Mouse (Mus musculus) CH12.LX (cell line): ENCODE data around the gene Rangrf. TPM values are rescaled to one million over a fixed set of nuclear protein-coding genes. Genes with fewer than 3 reads are reported as not detected.

Experiments
- DNase-seq: peaks from one replicate; pipeline ENCODE4 v3.0.0-alpha.2; 2013; ENCODE audit errors: extremely low read depth
- H3K27ac ChIP-seq: 2 replicates; pipeline ENCODE4 v1.5.1; 2012; ENCODE audit warnings: low read depth, mild to moderate bottlenecking, control low read depth, moderate library complexity; ENCODE audit not compliant: insufficient read depth
- H3K27me3 ChIP-seq: replicated peaks from 2 replicates; pipeline ENCODE3; 2012; ENCODE audit warnings: inconsistent platforms
- H3K36me3 ChIP-seq, 2 experiments: replicated peaks in 1 of 2; 2 replicates each; pipeline versions ENCODE3 to v1.6.1; 2012; ENCODE audit warnings: inconsistent platforms in 1 of 2, low read length in 1 of 2, mild to moderate bottlenecking in 1 of 2, mixed read lengths in 1 of 2, moderate library complexity in 1 of 2; ENCODE audit not compliant: control insufficient read depth in 1 of 2, insufficient read depth in 1 of 2
- H3K4me1 ChIP-seq, 2 experiments: 2 replicates each; pipeline ENCODE4 v1.6.1; 2012; ENCODE audit warnings: inconsistent platforms in 1 of 2, moderate library complexity in 1 of 2; ENCODE audit not compliant: insufficient read depth in 2 of 2, control insufficient read depth in 1 of 2
- H3K4me2 ChIP-seq: 2 replicates; pipeline ENCODE4 v1.6.1; 2012; ENCODE audit warnings: low read depth, mild to moderate bottlenecking, control low read depth; ENCODE audit not compliant: poor library complexity, insufficient read depth, severe bottlenecking
- H3K4me3 ChIP-seq, 3 experiments: fragments of 150-350 bp in 1 of 3; sonication (generic) in 1 of 3; replicated peaks in 1 of 3; 2 replicates each; pipeline versions ENCODE3 to v1.5.1; 2011 to 2012; ENCODE audit warnings: low read depth in 2 of 3, low read length in 2 of 3, mild to moderate bottlenecking in 2 of 3, moderate library complexity in 2 of 3, control low read depth in 1 of 3, improper control_type of control experiment in 1 of 3, inconsistent platforms in 1 of 3, mixed read lengths in 1 of 3; ENCODE audit not compliant: poor library complexity in 1 of 3
- H3K79me2 ChIP-seq: replicated peaks from 2 replicates; pipeline ENCODE4 v1.6.1; 2012; ENCODE audit warnings: mild to moderate bottlenecking, moderate library complexity; ENCODE audit not compliant: control insufficient read depth, poor library complexity, insufficient read depth, severe bottlenecking; ENCODE audit errors: extremely low read depth
- H3K9ac ChIP-seq: 2 replicates; pipeline ENCODE4 v1.6.1; 2012; ENCODE audit warnings: low read depth, mild to moderate bottlenecking, control low read depth, moderate library complexity; ENCODE audit not compliant: insufficient read depth
- H3K9me3 ChIP-seq: replicated peaks from 2 replicates; pipeline ENCODE3; 2012; ENCODE audit warnings: low read length, inconsistent platforms, mixed read lengths
- BHLHE40 ChIP-seq: IDR thresholded peaks from 2 replicates; pipeline ENCODE4 v1.6.1; 2011; ENCODE audit warnings: mild to moderate bottlenecking, low read depth, low read length, improper control_type of control experiment
- CHD1 ChIP-seq: IDR thresholded peaks from 2 replicates; pipeline ENCODE4 v1.6.1; 2012; ENCODE audit warnings: low read depth, low read length, improper control_type of control experiment, inconsistent platforms
- CHD2 ChIP-seq: IDR thresholded peaks from 2 replicates; pipeline ENCODE4 v1.6.1; 2011; ENCODE audit warnings: low read length, improper control_type of control experiment
- CTCF ChIP-seq, 2 experiments: IDR thresholded peaks in 1 of 2; conservative IDR thresholded peaks in 1 of 2; 2 replicates each; pipeline ENCODE4 v1.5.1; 2011 to 2012; ENCODE audit warnings: low read depth in 2 of 2, low read length in 2 of 2, improper control_type of control experiment in 1 of 2, inconsistent platforms in 1 of 2, mild to moderate bottlenecking in 1 of 2, moderate library complexity in 1 of 2
- ELF1 ChIP-seq: IDR thresholded peaks from 2 replicates; pipeline ENCODE4 v1.6.1; 2014; ENCODE audit warnings: low read depth, mild to moderate bottlenecking, inconsistent platforms, low read length, improper control_type of control experiment
- EP300 ChIP-seq: IDR thresholded peaks from 2 replicates; pipeline ENCODE4 v1.6.1; 2011; ENCODE audit warnings: low read length, improper control_type of control experiment
- ETS1 ChIP-seq: conservative IDR thresholded peaks from 2 replicates; pipeline ENCODE4 v1.6.1; 2012; ENCODE audit warnings: low read depth, mild to moderate bottlenecking, inconsistent platforms, low read length, improper control_type of control experiment, moderate library complexity
- HCFC1 ChIP-seq: IDR thresholded peaks from 2 replicates; pipeline ENCODE4 v1.6.1; 2012; ENCODE audit warnings: low read depth, mild to moderate bottlenecking, inconsistent platforms, low read length, improper control_type of control experiment
- IRF4 ChIP-seq: IDR thresholded peaks from 2 replicates; pipeline ENCODE4 v1.6.1; 2014; ENCODE audit warnings: low read depth, mild to moderate bottlenecking, inconsistent platforms, low read length, improper control_type of control experiment
- JUN ChIP-seq: IDR thresholded peaks from 2 replicates; pipeline ENCODE4 v1.6.1; 2011; ENCODE audit warnings: low read depth, mild to moderate bottlenecking, low read length, improper control_type of control experiment, moderate library complexity; ENCODE audit not compliant: insufficient read depth
- KAT2A ChIP-seq: IDR thresholded peaks from 2 replicates; pipeline ENCODE4 v1.6.1; 2012; ENCODE audit warnings: low read length, improper control_type of control experiment, inconsistent platforms; ENCODE audit not compliant: insufficient replicate concordance
- MAFK ChIP-seq: IDR thresholded peaks from 2 replicates; pipeline ENCODE4 v1.6.1; 2011; ENCODE audit warnings: low read length, improper control_type of control experiment; ENCODE audit not compliant: insufficient replicate concordance
- MAX ChIP-seq: IDR thresholded peaks from 2 replicates; pipeline ENCODE4 v1.6.1; 2011; ENCODE audit warnings: low read length, improper control_type of control experiment
- MAZ ChIP-seq: IDR thresholded peaks from 2 replicates; pipeline ENCODE4 v1.6.1; 2012; ENCODE audit warnings: low read depth, mild to moderate bottlenecking, inconsistent platforms, low read length, improper control_type of control experiment, moderate library complexity
- MEF2A ChIP-seq: IDR thresholded peaks from 2 replicates; pipeline ENCODE4 v1.6.1; 2014; ENCODE audit warnings: low read depth, mild to moderate bottlenecking, inconsistent platforms, low read length, improper control_type of control experiment, borderline replicate concordance
- MXI1 ChIP-seq: IDR thresholded peaks from 2 replicates; pipeline ENCODE4 v1.6.1; 2011; ENCODE audit warnings: mild to moderate bottlenecking, low read depth, low read length, improper control_type of control experiment
- MYC ChIP-seq: IDR thresholded peaks from 2 replicates; pipeline ENCODE4 v1.6.1; 2011; ENCODE audit warnings: low read depth, mild to moderate bottlenecking, improper control_type of control experiment, low read length
- NELFE ChIP-seq: IDR thresholded peaks from 2 replicates; pipeline ENCODE4 v1.6.1; 2011; ENCODE audit warnings: low read depth, low read length, improper control_type of control experiment
- NRF1 ChIP-seq: IDR thresholded peaks from 2 replicates; pipeline ENCODE4 v1.6.1; 2014; ENCODE audit warnings: low read depth, mild to moderate bottlenecking, inconsistent platforms, low read length, improper control_type of control experiment, moderate library complexity
- PAX5 ChIP-seq: IDR thresholded peaks from 2 replicates; pipeline ENCODE4 v1.6.1; 2012; ENCODE audit warnings: low read length, inconsistent platforms, mixed read lengths
- POLR2A ChIP-seq: IDR thresholded peaks from 2 replicates; pipeline ENCODE4 v1.6.1; 2011; ENCODE audit warnings: low read depth, mild to moderate bottlenecking, improper control_type of control experiment, low read length
- POLR2AphosphoS2 ChIP-seq: IDR thresholded peaks from 2 replicates; pipeline ENCODE4 v1.6.1; 2011; ENCODE audit warnings: low read depth, low read length, improper control_type of control experiment
- RCOR1 ChIP-seq: conservative IDR thresholded peaks from 2 replicates; pipeline ENCODE4 v1.6.1; 2012; ENCODE audit warnings: low read depth, mild to moderate bottlenecking, inconsistent platforms, low read length, improper control_type of control experiment
- SIN3A ChIP-seq: IDR thresholded peaks from 2 replicates; pipeline ENCODE4 v1.6.1; 2012; ENCODE audit warnings: low read length, improper control_type of control experiment, inconsistent platforms
- TBP ChIP-seq: conservative IDR thresholded peaks from 2 replicates; pipeline ENCODE4 v1.6.1; 2011; ENCODE audit warnings: low read depth, low read length, improper control_type of control experiment
- TCF12 ChIP-seq: IDR thresholded peaks from 2 replicates; pipeline ENCODE4 v1.6.1; 2014; ENCODE audit warnings: low read depth, mild to moderate bottlenecking, inconsistent platforms, low read length, improper control_type of control experiment
- USF1 ChIP-seq: IDR thresholded peaks from 2 replicates; pipeline ENCODE4 v1.6.1; 2014; ENCODE audit warnings: low read depth, mild to moderate bottlenecking, inconsistent platforms, low read length, improper control_type of control experiment
- USF2 ChIP-seq: conservative IDR thresholded peaks from 2 replicates; pipeline ENCODE4 v1.6.1; 2011; ENCODE audit warnings: low read depth, low read length, improper control_type of control experiment
- ZC3H11A ChIP-seq: IDR thresholded peaks from 2 replicates; pipeline ENCODE4 v1.6.1; 2012; ENCODE audit warnings: low read depth, mild to moderate bottlenecking, inconsistent platforms, low read length, improper control_type of control experiment
- ZKSCAN1 ChIP-seq: IDR thresholded peaks from 2 replicates; pipeline ENCODE4 v1.6.1; 2012; ENCODE audit warnings: low read depth, inconsistent platforms, low read length, improper control_type of control experiment, borderline replicate concordance
- ZMIZ1 ChIP-seq: IDR thresholded peaks from 2 replicates; pipeline ENCODE4 v1.6.1; 2012; ENCODE audit warnings: low read depth, mild to moderate bottlenecking, inconsistent platforms, low read length, improper control_type of control experiment
- dilution Hi-C: fragments of 300-500 bp; cut with MboI; formaldehyde crosslinking; loops from 2 replicates; pipeline ENCODE4 v1.14.3; 2020; ENCODE audit warnings: low sequenced_read_pairs; ENCODE audit not compliant: extremely low pct_unique_long_range_greater_than_20kb, extremely low pct_ligation_motif_present
- in situ Hi-C: fragments of 300-500 bp; cut with MboI; formaldehyde crosslinking; loops from 3 replicates; pipeline ENCODE4 v1.14.3; 2019; ENCODE audit warnings: low sequenced_read_pairs, low pct_ligation_motif_present, low pct_unique_long_range_greater_than_20kb, mixed read lengths
- polyA plus RNA-seq: library from polyadenylated mRNA; unstranded; fragments of >175 nt; gene quantifications from 2 replicates; pipeline ENCODE4 v1.2.1, GENCODE M21; 2012; ENCODE audit warnings: low read depth; ENCODE audit not compliant: insufficient read length
- total RNA-seq, 2 experiments: library from RNA; depleted of rRNA; stranded (reverse); fragments of 300-350 nt in 1 of 2; fragments of >200 nt in 1 of 2; gene quantifications; 2 replicates each; pipeline ENCODE4 v1.2.3; 2012 to 2014

The Rangrf gene
- total and polyA plus RNA-seq, 3 experiments, result 106 to 158 (median 111) TPM

DNA sequence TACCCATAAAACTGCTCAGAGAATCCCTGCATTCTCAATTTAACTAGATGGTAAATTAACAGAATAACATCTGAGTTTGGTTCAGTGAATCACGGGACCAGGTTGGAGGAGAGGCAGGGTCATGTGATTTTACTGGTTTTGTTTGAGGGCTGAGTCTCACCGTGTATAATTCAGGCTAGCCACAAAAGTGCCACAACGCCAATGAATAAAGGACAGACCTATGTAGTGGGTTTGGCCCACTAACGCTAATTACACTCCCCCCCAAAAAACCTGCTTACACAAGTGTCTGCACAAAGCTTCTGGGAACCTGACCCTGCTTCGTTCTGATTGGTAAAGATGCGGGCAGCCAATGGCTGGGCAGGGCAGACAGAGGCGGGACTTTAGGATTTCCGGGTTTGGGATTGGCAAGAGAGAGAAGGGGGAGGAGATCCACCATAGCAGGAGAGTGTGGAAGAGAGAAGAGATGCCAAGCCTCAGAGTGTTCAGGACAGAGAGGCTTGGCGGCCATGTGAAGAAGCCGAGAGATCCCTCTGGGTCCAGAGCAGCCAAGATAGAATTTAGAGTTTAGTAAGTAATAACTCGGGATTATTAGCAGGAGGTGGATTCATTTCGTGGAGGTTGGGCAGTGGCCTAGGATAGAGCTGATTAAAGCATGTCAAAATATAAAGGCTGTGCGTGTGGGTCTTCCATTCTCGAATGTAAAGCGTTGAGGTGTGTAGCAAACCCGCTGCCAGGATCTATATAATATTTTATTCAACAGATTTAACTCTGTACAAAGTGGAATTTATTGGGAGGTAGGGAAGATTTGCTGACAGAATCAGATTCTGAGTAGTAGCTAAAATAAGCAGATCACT lies 35.3 kb downstream of the Rangrf start:
- Histone ChIP-seq H3K36me3 (peaks cover 0 to 24% of the 10 kb centered on the region in 2 experiments), H3K27me3 (no peaks in the 10 kb centered on the region), H3K4me3 (peak overlapping the region; percentile 56 to 75 (median 63)), H3K27ac (no peak overlapping the region), H3K4me2 (peak overlapping the region; percentile 77), H3K4me1 (peaks cover 0 to 22% of the 10 kb centered on the region in 2 experiments; a peak in 2 of 4 replicates), H3K9me3 (no peaks in the 10 kb centered on the region), H3K9ac (peak overlapping the region; percentile 93), H3K79me2 (no peaks in the 10 kb centered on the region)
- in situ Hi-C loops, result no loop called here
- dilution Hi-C loops, result no loop called here
- DNase-seq, result peak; percentile 95
- TF ChIP-seq NRF1 (peak; percentile 34; the same call in 1 of the 2 replicates), HCFC1 (peak; percentile 56), MYC (no peak; the same call in 1 of the 2 replicates), CTCF (conservative IDR thresholded peaks at IDR 0.05 in 1 of 2, IDR thresholded peaks at IDR 0.05 in 1 of 2; ENCODE audit: low read depth in 2 of 2, low read length in 2 of 2) (no peak), ETS1 (no peak; the same call in 1 of the 2 replicates), BHLHE40 (peak; percentile 86), MAFK (peak; percentile 61; the same call in 1 of the 2 replicates), KAT2A (0 out of 2 replicates have a peak, but pooled peaks have one; percentile 47), ZKSCAN1 (no peak), TBP (peak; percentile 89), POLR2AphosphoS2 (peak; percentile 86; the same call in 1 of the 2 replicates), USF2 (peak; percentile 70), NELFE (peak; percentile 87), SIN3A (peak; percentile 90), MXI1 (peak; percentile 78; the same call in 1 of the 2 replicates), CHD1 (peak; percentile 84; the same call in 1 of the 2 replicates), ELF1 (peak; percentile 98), MAX (peak; percentile 49), IRF4 (no peak; the same call in 1 of the 2 replicates), POLR2A (peak; percentile 93), MAZ (0 out of 2 replicates have a peak, but pooled peaks have one; percentile 56), ZC3H11A (no peak), RCOR1 (0 out of 2 replicates have a peak, but pooled peaks have one; percentile 46), TCF12 (peak; percentile 82), EP300 (0 out of 2 replicates have a peak, but pooled peaks have one; percentile 27), ZMIZ1 (peak; percentile 96), USF1 (peak; percentile 74), JUN (no peak), PAX5 (no peak), CHD2 (peak; percentile 77), MEF2A (peak; percentile 57)
